Mouse (Mus musculus): Measurements from ENCODE around the gene Ddx59.

GRCm38 (mm10) chr1:136444555-136445255, 29.6 kb downstream of the Ddx59 start:
- TF ChIP-seq CTCF (IDR thresholded peaks at IDR 0.05; ENCODE audit: low read depth, low read length) (no peak), POLR2A (IDR thresholded peaks at IDR 0.05; ENCODE audit: borderline replicate concordance, low read depth, low read length) (no peak)
